9 mouse cellular contexts compared by ENCODE assay signal in the genomic region with DNA sequence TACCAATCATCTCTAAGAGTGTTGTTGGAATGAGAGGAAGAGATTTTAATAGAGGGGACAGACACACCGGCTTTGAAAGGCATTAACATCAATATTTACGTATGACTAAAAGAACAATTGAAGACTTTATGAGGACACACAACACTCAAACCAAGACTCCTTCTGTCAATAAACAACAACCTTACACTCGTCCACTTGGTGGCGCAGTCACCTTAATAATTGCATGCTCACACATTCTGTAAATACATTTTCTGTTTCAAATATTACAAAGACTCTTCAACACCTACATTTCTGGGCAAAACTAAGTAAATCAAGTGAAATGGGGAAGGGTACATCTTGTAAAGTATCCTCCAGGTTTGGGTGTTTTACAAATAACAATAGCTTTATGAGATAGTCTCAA. TPM values are rescaled to one million over a fixed set of nuclear protein-coding genes. Genes with fewer than 3 reads are reported as not detected.
DNase-seq lines count a peak whose midpoint lies in the region; ATAC-seq and TF ChIP-seq lines count a peak whose summit lies in the region.
"Had no signal": no experiment of that assay in that cellular context is flagged by ENCODE, and none has a peak within 500 bp of the region (broad histone marks: within the 10 kb centered on the region; RNA-seq: fewer than 3 reads in every experiment).

No protein-coding gene starts in this region.

- DNase-seq in forebrain, embryonic 11.5 days (ENCODE audit: low spot score) = peak; percentile 59
- DNase-seq in urinary bladder, postnatal 25 days (ENCODE audit: low spot score) = peak; percentile 50
- DNase-seq in urinary bladder, postnatal 4 days (ENCODE audit: low spot score in 2 of 2) = no peak
- peak; percentile 65 for DNase-seq in embryo, embryonic 11 days
- peak; percentile 65 for DNase-seq in induced T-regulatory cell, adult 2 months (ENCODE audit: low read depth)
- DNase-seq in liver, postnatal 0 days = peak; percentile 68
- DNase-seq in right cerebral cortex, postnatal 36 days (ENCODE audit: low spot score in 2 of 2) = peak; percentile 18 to 33
- DNase-seq: liver, embryonic 13.5 days had no signal

- TF ChIP-seq CTCF in liver, postnatal 0 days (IDR thresholded peaks at IDR 0.05; ENCODE audit: low read depth) = peak; percentile 82

- ATAC-seq in forebrain, embryonic 11.5 days (replicated peaks; ENCODE audit: low FRiP score) = 0 out of 2 replicates have a peak, but pooled peaks have one; percentile 56
- no peak for ATAC-seq in forebrain, embryonic 15.5 days (replicated peaks)
- no peak for ATAC-seq in liver, postnatal 0 days

- no peak overlapping the region for H3K4me2 ChIP-seq in forebrain, embryonic 11.5 days (ENCODE audit: low read depth, low read length, severe bottlenecking)
- no peak overlapping the region for H3K4me2 ChIP-seq in forebrain, embryonic 15.5 days (replicated peaks)
- 0 out of 2 replicates have a peak overlapping the region, but pooled peaks have one; percentile 5 for H3K4me2 ChIP-seq in liver, postnatal 0 days (ENCODE audit: low read depth, low read length)
- H3K4me2 ChIP-seq: liver, embryonic 13.5 days had no signal

- H3K4me3 ChIP-seq in forebrain, embryonic 11.5 days (ENCODE audit: low read depth, low read length) = no peak overlapping the region
- no peak overlapping the region for H3K4me3 ChIP-seq in forebrain, embryonic 15.5 days
- H3K4me3 ChIP-seq in liver, postnatal 0 days (ENCODE audit: low read depth, low read length) = no peak overlapping the region
- H3K4me3 ChIP-seq: liver, embryonic 13.5 days had no signal

- H3K9ac ChIP-seq in forebrain, embryonic 11.5 days (ENCODE audit: low read length) = no peak overlapping the region
- no peak overlapping the region for H3K9ac ChIP-seq in forebrain, embryonic 15.5 days (replicated peaks)
- no peak overlapping the region for H3K9ac ChIP-seq in liver, postnatal 0 days (replicated peaks)
- H3K9ac ChIP-seq: liver, embryonic 13.5 days had no signal

- no peak overlapping the region for H3K27ac ChIP-seq in forebrain, embryonic 11.5 days (ENCODE audit: low read depth, low read length)
- no peak overlapping the region for H3K27ac ChIP-seq in forebrain, embryonic 15.5 days (replicated peaks)
- no peak overlapping the region for H3K27ac ChIP-seq in liver, postnatal 0 days (ENCODE audit: low read depth)
- H3K27ac ChIP-seq: liver, embryonic 13.5 days had no signal

- H3K27me3 ChIP-seq in forebrain, embryonic 11.5 days (ENCODE audit: control insufficient read depth, insufficient read depth, low read length) = no peaks in the 10 kb centered on the region
- H3K27me3 ChIP-seq in forebrain, embryonic 15.5 days = no peaks in the 10 kb centered on the region
- no peaks in the 10 kb centered on the region for H3K27me3 ChIP-seq in liver, postnatal 0 days (ENCODE audit: insufficient read depth, low read length)
- H3K27me3 ChIP-seq: liver, embryonic 13.5 days had no signal

- H3K9me3 ChIP-seq in forebrain, embryonic 11.5 days (ENCODE audit: control insufficient read depth, low read length) = no peaks in the 10 kb centered on the region
- no peaks in the 10 kb centered on the region for H3K9me3 ChIP-seq in forebrain, embryonic 15.5 days
- no peaks in the 10 kb centered on the region for H3K9me3 ChIP-seq in liver, postnatal 0 days (ENCODE audit: low read length)
- H3K9me3 ChIP-seq: liver, embryonic 13.5 days had no signal

- TF ChIP-seq EP300 in liver, postnatal 0 days (IDR thresholded peaks at IDR 0.05; ENCODE audit: low read depth) = no peak

- H3K4me1 ChIP-seq in forebrain, embryonic 11.5 days (replicated peaks; ENCODE audit: control insufficient read depth, insufficient read depth, low read length) = no peaks in the 10 kb centered on the region
- H3K4me1 ChIP-seq in forebrain, embryonic 15.5 days = no peaks in the 10 kb centered on the region
- peaks cover 2% of the 10 kb centered on the region; the same call in 1 of the 2 replicates for H3K4me1 ChIP-seq in liver, postnatal 0 days (ENCODE audit: insufficient read depth)
- H3K4me1 ChIP-seq: liver, embryonic 13.5 days had no signal

- no peaks in the 10 kb centered on the region for H3K36me3 ChIP-seq in forebrain, embryonic 11.5 days (ENCODE audit: control insufficient read depth, insufficient read depth, low read length)
- no peaks in the 10 kb centered on the region for H3K36me3 ChIP-seq in forebrain, embryonic 15.5 days
- H3K36me3 ChIP-seq in liver, postnatal 0 days (replicated peaks; ENCODE audit: insufficient read depth, low read length) = no peaks in the 10 kb centered on the region
- H3K36me3 ChIP-seq: liver, embryonic 13.5 days had no signal

- 28% methylated on average over 4 of the region's 4 CpGs for WGBS in forebrain, embryonic 11.5 days
- WGBS in forebrain, embryonic 15.5 days = 24% methylated on average over 4 of the region's 4 CpGs
- WGBS in liver, postnatal 0 days (ENCODE audit: insufficient replicate concordance) = 11% methylated on average over 4 of the region's 4 CpGs

RNA-seq across cellular contexts. Expression of gene Hao1, which starts 4.4 kb away (rescaled TPM):
- polyA plus RNA-seq in forebrain, embryonic 11.5 days (2014; fragmentation: Nextera tagmentation; extraction: Ambion mirVana) = not detected in 2 replicates
- polyA plus RNA-seq in forebrain, embryonic 15.5 days (2015; fragmentation: Nextera tagmentation; extraction: Ambion mirVana) = 0.08 TPM in 1 of 2 replicates, not detected in the other
- polyA plus RNA-seq in liver, postnatal 0 days (2015; fragmentation: Nextera tagmentation; extraction: Ambion mirVana) = 129 and 141 TPM in 2 replicates

Comparison
In these comparisons a context has a peak if more than half of its experiments do, and no peak if none do; other contexts are left out.
1. DNase-seq: peak in forebrain, embryonic 11.5 days (single experiment), urinary bladder, postnatal 25 days (single experiment), embryo, embryonic 11 days (single experiment), induced T-regulatory cell, adult 2 months (single experiment), liver, postnatal 0 days (single experiment) and right cerebral cortex, postnatal 36 days (2 of 2); none in urinary bladder, postnatal 4 days (0 of 2).
2. RNA of gene Hao1, which starts 4.4 kb away (polyA plus RNA-seq): 129 to 141 TPM in liver, postnatal 0 days; 0.08 TPM in forebrain, embryonic 15.5 days and not detected in forebrain, embryonic 11.5 days; every median in the first group is over 100 times any median in the second.